ENCODE assay signal across 21 mouse cellular contexts in the genomic region with DNA sequence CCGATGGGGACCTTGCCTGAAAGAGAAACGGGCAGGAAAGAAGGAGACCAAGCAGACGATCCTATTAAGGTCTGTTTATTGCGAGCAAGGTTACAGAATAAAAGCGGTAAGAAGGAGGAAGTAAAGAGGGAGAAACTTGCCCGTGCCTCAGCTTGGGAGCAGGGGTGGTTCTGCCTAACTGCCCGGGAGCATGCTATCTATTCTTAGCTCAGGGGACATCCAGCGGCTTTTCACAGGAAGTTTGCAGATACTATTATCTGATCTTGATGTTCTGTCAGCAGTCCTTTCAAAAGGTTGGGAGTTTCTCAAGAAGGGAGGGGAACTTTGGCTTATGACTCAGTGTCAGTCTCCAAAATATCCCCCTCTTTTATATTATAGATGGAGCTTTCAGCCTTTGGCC.
A peak's percentile ranks its signal among the peaks of the same experiment; 100 is the strongest.
DNase-seq lines count a peak whose midpoint lies in the region.
"Had no signal": no experiment of that assay in that cellular context is flagged by ENCODE, and none has a peak within 500 bp of the region (broad histone marks: within the 10 kb centered on the region; RNA-seq: fewer than 3 reads in every experiment).

No protein-coding gene starts in this region.

- peak; percentile 4 for DNase-seq in layer of hippocampus, adult 9-11 months
- no peak for DNase-seq in layer of hippocampus, adult 11-12 months (ENCODE audit: low spot score)
- DNase-seq in 416B (ENCODE audit: low read depth) (peak; percentile 89), MEL-GATA-1-ER (ENCODE audit: extremely low read depth, low read depth) (peak; percentile 43)
- peak; percentile 8 for DNase-seq in lung, postnatal 14 days
- no peak for DNase-seq in left cerebral cortex, adult 8-10 months (ENCODE audit: low spot score in 2 of 2)
- no peak for DNase-seq in kidney, postnatal 36 days
- DNase-seq in urinary bladder, postnatal 25 days (ENCODE audit: low spot score) = no peak
- DNase-seq: adrenal gland, postnatal 14 days; cerebellum, adult 11 months; cerebellum, adult 9-10 months; cerebellum, postnatal 36 days; embryo, embryonic 11 days; gastrocnemius, adult 2 months; gastrocnemius, postnatal 36 days; heart, postnatal 36 days; kidney, adult 8-10 months; kidney, postnatal 10 days; liver, postnatal 0 days; right cerebral cortex, postnatal 25 days; thymus, postnatal 4 days had no signal

Comparison
In these comparisons a context has a peak if more than half of its experiments do, and no peak if none do; other contexts are left out.
1. DNase-seq: peak in layer of hippocampus, adult 9-11 months (single experiment), 416B (single experiment), MEL-GATA-1-ER (single experiment) and lung, postnatal 14 days (single experiment); none in layer of hippocampus, adult 11-12 months (single experiment), left cerebral cortex, adult 8-10 months (0 of 2), kidney, postnatal 36 days (0 of 2) and urinary bladder, postnatal 25 days (single experiment).